Mouse (Mus musculus) limb, embryonic 10.5 days (tissue): ENCODE results near the gene Gse1. TPM values are rescaled to one million over a fixed set of nuclear protein-coding genes. Genes with fewer than 3 reads are reported as not detected.

Experiments used
- DNase-seq: peaks from one replicate; pipeline ENCODE4 v3.0.0-alpha.2; 2017; ENCODE audit warnings: low spot score
- H3K27ac ChIP-seq: fragments of 300-500 bp; sonication (generic); 2 replicates; pipeline ENCODE4 v1.5.1; 2016; ENCODE audit warnings: mild to moderate bottlenecking
- H3K27me3 ChIP-seq: fragments of 300-500 bp; sonication (generic); 2 replicates; pipeline ENCODE4 v1.6.1; 2016; ENCODE audit warnings: low read depth, mild to moderate bottlenecking; ENCODE audit not compliant: poor library complexity, severe bottlenecking
- H3K36me3 ChIP-seq: fragments of 300-500 bp; sonication (generic); 2 replicates; pipeline ENCODE4 v1.6.1; 2016; ENCODE audit warnings: mild to moderate bottlenecking, moderate library complexity
- H3K4me1 ChIP-seq: fragments of 300-500 bp; sonication (generic); 2 replicates; pipeline ENCODE4 v1.6.1; 2016
- H3K4me3 ChIP-seq: fragments of 300-500 bp; sonication (generic); 2 replicates; pipeline ENCODE4 v1.5.1; 2016; ENCODE audit warnings: mild to moderate bottlenecking, moderate library complexity
- H3K9me3 ChIP-seq: fragments of 300-500 bp; sonication (generic); replicated peaks from 2 replicates; pipeline ENCODE4 v1.6.1; 2016; ENCODE audit warnings: mild to moderate bottlenecking
- WGBS: fragments of 180-500 bp; shearing (Covaris S2); methylation state at CpG from one replicate; pipeline ENCODE4 v1.1.7; 2016; 5-methylcytosine and 5-hydroxymethylcytosine counted together
- polyA plus RNA-seq: library from polyadenylated mRNA; unstranded; fragments of >200 nt; fragmentation: Nextera tagmentation; extraction: Ambion mirVana; gene quantifications from 2 replicates; pipeline ENCODE4 v1.2.1, GENCODE M21; 2016

The Gse1 gene
- polyA plus RNA-seq, 1 experiment from 2014 or later, result 6.7 TPM

- 94% methylated on average over 12 of the region's 12 CpGs for WGBS
- no peak overlapping the region for H3K4me3 ChIP-seq
- no peaks in the 10 kb centered on the region for H3K9me3 ChIP-seq
- no peak overlapping the region for H3K27ac ChIP-seq
- DNase-seq, result no peak
- no peaks in the 10 kb centered on the region for H3K36me3 ChIP-seq
- peaks cover 52% of the 10 kb centered on the region for H3K27me3 ChIP-seq
- peaks cover 82% of the 10 kb centered on the region for H3K4me1 ChIP-seq
Measured at GRCm38 (mm10) chr8:120406008-120406632, 177.9 kb downstream of the Gse1 start.

- Histone ChIP-seq H3K27me3 (peaks cover 66% of the 10 kb centered on the region), H3K4me3 (peak overlapping the region; percentile 1; the same call in 1 of the 2 replicates), H3K4me1 (peaks cover 91% of the 10 kb centered on the region), H3K36me3 (no peaks in the 10 kb centered on the region), H3K27ac (peak overlapping the region; percentile 69), H3K9me3 (no peaks in the 10 kb centered on the region)
- 2% methylated on average over 9 of the region's 9 CpGs for WGBS
- DNase-seq, result peak; percentile 90
Measured at GRCm38 (mm10) chr8:120407701-120408240, 179.5 kb downstream of the Gse1 start.

- DNase-seq, result peak; percentile 62
- no peaks in the 10 kb centered on the region for H3K9me3 ChIP-seq
Measured at GRCm38 (mm10) chr8:120408241-120409215, 180.3 kb downstream of the Gse1 start.

GRCm38 (mm10) chr8:120409371-120410013, 181.2 kb downstream of the Gse1 start:
- no peak for DNase-seq
- no peak overlapping the region for H3K4me3 ChIP-seq
- 20% methylated on average over 11 of the region's 11 CpGs for WGBS
- peaks cover 75% of the 10 kb centered on the region for H3K27me3 ChIP-seq
- no peaks in the 10 kb centered on the region for H3K9me3 ChIP-seq
- H3K27ac ChIP-seq, result peak overlapping the region; percentile 69
- H3K36me3 ChIP-seq, result no peaks in the 10 kb centered on the region
- H3K4me1 ChIP-seq, result peaks cover 93% of the 10 kb centered on the region

More at GRCm38 (mm10) chr8:120408241-120409215, 180.3 kb downstream of the Gse1 start:
- peaks cover 93% of the 10 kb centered on the region for H3K4me1 ChIP-seq
- H3K36me3 ChIP-seq, result no peaks in the 10 kb centered on the region
- peak overlapping the region; percentile 69 for H3K27ac ChIP-seq
- H3K4me3 ChIP-seq, result peak overlapping the region; percentile 1; the same call in 1 of the 2 replicates
- H3K27me3 ChIP-seq, result peaks cover 66% of the 10 kb centered on the region
- 29% methylated on average over 14 of the region's 14 CpGs for WGBS

GRCm38 (mm10) chr8:120411059-120411458, 182.8 kb downstream of the Gse1 start:
- Histone ChIP-seq H3K27me3 (peaks cover 71% of the 10 kb centered on the region), H3K9me3 (no peaks in the 10 kb centered on the region), H3K27ac (0 out of 2 replicates have a peak overlapping the region, but pooled peaks have one; percentile 32), H3K4me3 (no peak overlapping the region), H3K4me1 (peaks cover 100% of the 10 kb centered on the region), H3K36me3 (no peaks in the 10 kb centered on the region)
- no peak for DNase-seq
- WGBS, result 81% methylated on average over 14 of the region's 14 CpGs

- Histone ChIP-seq H3K4me1 (peaks cover 100% of the 10 kb centered on the region), H3K4me3 (no peak overlapping the region), H3K27me3 (peaks cover 63% of the 10 kb centered on the region), H3K9me3 (no peaks in the 10 kb centered on the region), H3K36me3 (no peaks in the 10 kb centered on the region), H3K27ac (0 out of 2 replicates have a peak overlapping the region, but pooled peaks have one; percentile 32)
- WGBS, result 47% methylated on average over 8 of the region's 8 CpGs
- no peak for DNase-seq
Measured at GRCm38 (mm10) chr8:120411862-120412261, 183.6 kb downstream of the Gse1 start.

- H3K27me3 ChIP-seq, result peaks cover 59% of the 10 kb centered on the region
- no peak overlapping the region for H3K4me3 ChIP-seq
- 78% methylated on average over 3 of the region's 4 CpGs for WGBS
- no peaks in the 10 kb centered on the region for H3K9me3 ChIP-seq
- H3K36me3 ChIP-seq, result no peaks in the 10 kb centered on the region
- no peak for DNase-seq
- H3K27ac ChIP-seq, result no peak overlapping the region
- peaks cover 100% of the 10 kb centered on the region for H3K4me1 ChIP-seq
Measured at GRCm38 (mm10) chr8:120412357-120412756, 184.1 kb downstream of the Gse1 start.

GRCm38 (mm10) chr8:120412911-120413625, 184.8 kb downstream of the Gse1 start:
- Histone ChIP-seq H3K27me3 (peaks cover 59% of the 10 kb centered on the region), H3K36me3 (no peaks in the 10 kb centered on the region), H3K27ac (no peak overlapping the region), H3K9me3 (no peaks in the 10 kb centered on the region), H3K4me3 (no peak overlapping the region), H3K4me1 (peaks cover 100% of the 10 kb centered on the region)
- WGBS, result 65% methylated on average over 29 of the region's 29 CpGs
- DNase-seq, result no peak

- Histone ChIP-seq H3K27ac (0 out of 2 replicates have a peak overlapping the region, but pooled peaks have one; percentile 25), H3K4me1 (peaks cover 100% of the 10 kb centered on the region), H3K27me3 (peaks cover 64% of the 10 kb centered on the region), H3K4me3 (no peak overlapping the region), H3K9me3 (no peaks in the 10 kb centered on the region), H3K36me3 (no peaks in the 10 kb centered on the region)
- 75% methylated on average over 6 of the region's 6 CpGs for WGBS
- no peak for DNase-seq
Measured at GRCm38 (mm10) chr8:120413626-120413988, 185.4 kb downstream of the Gse1 start.

- H3K27me3 ChIP-seq, result peaks cover 67% of the 10 kb centered on the region
- no peaks in the 10 kb centered on the region for H3K36me3 ChIP-seq
- H3K4me3 ChIP-seq, result no peak overlapping the region
- H3K4me1 ChIP-seq, result peaks cover 100% of the 10 kb centered on the region
- 88% methylated on average over 4 of the region's 4 CpGs for WGBS
- no peak for DNase-seq
- H3K27ac ChIP-seq, result 0 out of 2 replicates have a peak overlapping the region, but pooled peaks have one; percentile 25
- H3K9me3 ChIP-seq, result no peaks in the 10 kb centered on the region
Measured at GRCm38 (mm10) chr8:120414216-120414615, 186.0 kb downstream of the Gse1 start.

GRCm38 (mm10) chr8:120415474-120415873, 187.2 kb downstream of the Gse1 start:
- Histone ChIP-seq H3K4me3 (no peak overlapping the region), H3K27ac (peak overlapping the region; percentile 88; the same call in 1 of the 2 replicates), H3K9me3 (no peaks in the 10 kb centered on the region), H3K27me3 (peaks cover 67% of the 10 kb centered on the region), H3K36me3 (no peaks in the 10 kb centered on the region), H3K4me1 (peaks cover 100% of the 10 kb centered on the region)
- 63% methylated on average over 11 of the region's 11 CpGs for WGBS
- no peak for DNase-seq

GRCm38 (mm10) chr8:120416173-120416521, 187.9 kb downstream of the Gse1 start:
- 20% methylated on average over 8 of the region's 8 CpGs for WGBS
- Histone ChIP-seq H3K4me1 (peaks cover 100% of the 10 kb centered on the region), H3K27me3 (peaks cover 63% of the 10 kb centered on the region), H3K9me3 (no peaks in the 10 kb centered on the region), H3K36me3 (no peaks in the 10 kb centered on the region), H3K27ac (peak overlapping the region; percentile 88), H3K4me3 (peak overlapping the region; percentile 37)
- no peak for DNase-seq
